Comparison of ENCODE assay signal across 10 mouse cellular contexts in genomic region chr13:37081506-37082241, GRCm38 (mm10). TPM values are rescaled to one million over a fixed set of nuclear protein-coding genes. Genes with fewer than 3 reads are reported as not detected.
DNase-seq lines count a peak whose midpoint lies in the region; ATAC-seq and TF ChIP-seq lines count a peak whose summit lies in the region.
"Had no signal": no experiment of that assay in that cellular context is flagged by ENCODE, and none has a peak within 500 bp of the region (broad histone marks: within the 10 kb centered on the region; RNA-seq: fewer than 3 reads in every experiment).

No protein-coding gene starts in this region.

- no peak for TF ChIP-seq CTCF in cerebellum, adult 2 months (IDR thresholded peaks at IDR 0.05; ENCODE audit: borderline replicate concordance, insufficient read depth, low read depth, low read length)
- TF ChIP-seq CTCF in kidney, postnatal 0 days (IDR thresholded peaks at IDR 0.05; ENCODE audit: low read depth), result no peak
- no peak for TF ChIP-seq CTCF in forebrain, postnatal 0 days (IDR thresholded peaks at IDR 0.05; ENCODE audit: low read depth)

- no peaks in the 10 kb centered on the region for H3K4me1 ChIP-seq in cerebellum, adult 2 months (ENCODE audit: control insufficient read depth, insufficient read depth, low read length)
- no peaks in the 10 kb centered on the region for H3K4me1 ChIP-seq in kidney, postnatal 0 days (replicated peaks; ENCODE audit: insufficient read depth, low read length)
- H3K4me1 ChIP-seq in forebrain, postnatal 0 days (ENCODE audit: insufficient read depth), result no peaks in the 10 kb centered on the region
- no peaks in the 10 kb centered on the region for H3K4me1 ChIP-seq in heart, embryonic 10.5 days

- no peak overlapping the region for H3K4me2 ChIP-seq in kidney, postnatal 0 days (ENCODE audit: low read length)
- H3K4me2 ChIP-seq in forebrain, postnatal 0 days (ENCODE audit: low read depth), result peak overlapping the region; percentile 30
- H3K4me2 ChIP-seq: midbrain, embryonic 12.5 days had no signal

- H3K27ac ChIP-seq in cerebellum, adult 2 months (ENCODE audit: insufficient read depth, low read length), result no peak overlapping the region
- no peak overlapping the region for H3K27ac ChIP-seq in kidney, postnatal 0 days
- H3K27ac ChIP-seq in forebrain, postnatal 0 days (ENCODE audit: low read depth, low read length), result no peak overlapping the region
- no peak overlapping the region for H3K27ac ChIP-seq in heart, embryonic 10.5 days
- H3K27ac ChIP-seq: midbrain, embryonic 12.5 days had no signal

- no peak overlapping the region for H3K9ac ChIP-seq in kidney, postnatal 0 days (ENCODE audit: low read depth, low read length)
- no peak overlapping the region for H3K9ac ChIP-seq in forebrain, postnatal 0 days
- H3K9ac ChIP-seq: midbrain, embryonic 12.5 days had no signal

- WGBS in cerebellum, adult 2 months, result 10% methylated on average over 13 of the region's 13 CpGs
- WGBS in kidney, postnatal 0 days, result 42% methylated on average over 13 of the region's 13 CpGs
- WGBS in forebrain, postnatal 0 days, result 31% methylated on average over 13 of the region's 13 CpGs
- WGBS in heart, embryonic 10.5 days, result 72% methylated on average over 13 of the region's 13 CpGs

- H3K9me3 ChIP-seq in kidney, postnatal 0 days (replicated peaks; ENCODE audit: low read length), result no peaks in the 10 kb centered on the region
- H3K9me3 ChIP-seq in forebrain, postnatal 0 days (ENCODE audit: low read length), result no peaks in the 10 kb centered on the region
- no peaks in the 10 kb centered on the region for H3K9me3 ChIP-seq in heart, embryonic 10.5 days
- H3K9me3 ChIP-seq: midbrain, embryonic 12.5 days had no signal

- no peaks in the 10 kb centered on the region for H3K27me3 ChIP-seq in cerebellum, adult 2 months (ENCODE audit: control insufficient read depth, insufficient read depth, low read length)
- H3K27me3 ChIP-seq in kidney, postnatal 0 days (ENCODE audit: insufficient read depth, low read length), result no peaks in the 10 kb centered on the region
- H3K27me3 ChIP-seq in forebrain, postnatal 0 days (ENCODE audit: insufficient read depth, low read length), result no peaks in the 10 kb centered on the region
- H3K27me3 ChIP-seq in heart, embryonic 10.5 days (ENCODE audit: insufficient read depth, poor library complexity, severe bottlenecking), result no peaks in the 10 kb centered on the region

- no peak for ATAC-seq in kidney, postnatal 0 days (replicated peaks; ENCODE audit: low FRiP score, low read depth)
- ATAC-seq in forebrain, postnatal 0 days, result no peak
- ATAC-seq in megakaryocyte-erythroid progenitor cell, adult 5-6 weeks (replicated peaks; ENCODE audit: low FRiP score, low TSS enrichment, poor library complexity, severe bottlenecking), result peak; percentile 55

- TF ChIP-seq POLR2A in cerebellum, adult 2 months (IDR thresholded peaks at IDR 0.05; ENCODE audit: borderline replicate concordance, insufficient read depth, low read length), result no peak

- peak; percentile 12 to 22 for DNase-seq in cerebellum, adult 2 months
- DNase-seq in cerebellum, postnatal 36 days, result no peak
- peak; percentile 3 for DNase-seq in kidney, postnatal 0 days (ENCODE audit: low spot score)
- no peak for DNase-seq in kidney, postnatal 14 days
- no peak for DNase-seq in forebrain, postnatal 0 days
- no peak for DNase-seq in heart, embryonic 10.5 days (ENCODE audit: low spot score)
- no peak for DNase-seq in lung, postnatal 4 days

- no peak overlapping the region for H3K4me3 ChIP-seq in cerebellum, adult 2 months (replicated peaks; ENCODE audit: insufficient read depth, low read depth, low read length)
- no peak overlapping the region for H3K4me3 ChIP-seq in kidney, postnatal 0 days (replicated peaks; ENCODE audit: low read depth, low read length)
- no peak overlapping the region for H3K4me3 ChIP-seq in forebrain, postnatal 0 days (ENCODE audit: low read depth, low read length)
- no peak overlapping the region for H3K4me3 ChIP-seq in heart, embryonic 10.5 days
- H3K4me3 ChIP-seq: midbrain, embryonic 12.5 days had no signal

- no peaks in the 10 kb centered on the region for H3K36me3 ChIP-seq in kidney, postnatal 0 days (ENCODE audit: insufficient read depth, low read length)
- H3K36me3 ChIP-seq in forebrain, postnatal 0 days (ENCODE audit: insufficient read depth), result no peaks in the 10 kb centered on the region
- H3K36me3 ChIP-seq in heart, embryonic 10.5 days, result no peaks in the 10 kb centered on the region
- H3K36me3 ChIP-seq: midbrain, embryonic 12.5 days had no signal

RNA-seq across cellular contexts. Expression of gene F13a1, which starts 31.6 kb away (rescaled TPM):
- polyA plus RNA-seq in cerebellum, adult 2 months (2012; rRNA removed), result 0.57 and 0.67 TPM in 2 replicates
- 4.2 and 5.5 TPM in 2 replicates for polyA plus RNA-seq in kidney, postnatal 0 days (2015; fragmentation: Nextera tagmentation; extraction: Ambion mirVana)
- total RNA-seq in forebrain, postnatal 0 days (2014; rRNA removed), result 16.5 and 25.2 TPM in 2 replicates
- 7.6 and 11.5 TPM in 2 replicates for polyA plus RNA-seq in forebrain, postnatal 0 days (2015; fragmentation: Nextera tagmentation; extraction: Ambion mirVana)
- 0.17 and 1.0 TPM in 2 replicates for total RNA-seq in megakaryocyte-erythroid progenitor cell, adult 5-6 weeks (2014; fragmentation: Nextera tagmentation)
- total RNA-seq in megakaryocyte-erythroid progenitor cell, adult 5-6 weeks (2017), result 0.53 and 0.94 TPM in 2 replicates
- 1.2 and 2.6 TPM in 2 replicates for polyA plus RNA-seq in heart, embryonic 10.5 days (2016; fragmentation: Nextera tagmentation; extraction: Ambion mirVana)
- total RNA-seq: ES-E14 had no signal

Comparison
In these comparisons a context has a peak if more than half of its experiments do, and no peak if none do; other contexts are left out.
1. DNase-seq: peak in cerebellum, adult 2 months (2 of 2) and kidney, postnatal 0 days (single experiment); none in cerebellum, postnatal 36 days (0 of 2), kidney, postnatal 14 days (single experiment), forebrain, postnatal 0 days (single experiment), heart, embryonic 10.5 days (single experiment) and lung, postnatal 4 days (0 of 2).